Mouse (Mus musculus) yolk sac, embryonic 10.5 days (tissue): ENCODE data around the gene 4930442H23Rik.
A peak's percentile ranks its signal among the peaks of the same experiment; 100 is the strongest.
"Not testable (repeated sequence)": the region's sequence is repeated elsewhere in the genome, so short reads cannot be mapped to it uniquely, and the experiment has no call there.

Experiments
- DNase-seq: peaks from one replicate; pipeline ENCODE4 v3.0.0-alpha.2; 2017; ENCODE audit warnings: low spot score

Gene 4930442H23Rik

DNA sequence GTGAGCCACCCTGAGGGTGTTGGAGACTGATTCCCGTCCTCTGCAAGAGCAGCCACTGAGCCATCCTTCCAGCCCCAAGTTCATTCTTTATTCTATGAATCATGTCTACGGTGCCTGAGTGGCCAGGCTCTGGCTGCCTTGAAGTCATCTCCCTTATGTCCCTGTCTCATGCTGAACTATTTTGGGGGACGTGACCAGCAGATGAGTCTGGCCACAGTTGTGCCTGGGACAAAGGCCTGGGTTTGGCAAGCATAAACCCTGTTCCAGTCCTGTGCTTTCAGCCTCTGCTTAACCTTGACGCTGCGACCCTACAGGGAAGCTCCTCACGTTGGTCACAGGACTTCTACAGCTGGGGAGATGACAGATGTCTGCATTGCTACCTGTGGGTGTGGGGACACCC is 13.7 kb upstream of the 4930442H23Rik start:
- no peak for DNase-seq

DNA sequence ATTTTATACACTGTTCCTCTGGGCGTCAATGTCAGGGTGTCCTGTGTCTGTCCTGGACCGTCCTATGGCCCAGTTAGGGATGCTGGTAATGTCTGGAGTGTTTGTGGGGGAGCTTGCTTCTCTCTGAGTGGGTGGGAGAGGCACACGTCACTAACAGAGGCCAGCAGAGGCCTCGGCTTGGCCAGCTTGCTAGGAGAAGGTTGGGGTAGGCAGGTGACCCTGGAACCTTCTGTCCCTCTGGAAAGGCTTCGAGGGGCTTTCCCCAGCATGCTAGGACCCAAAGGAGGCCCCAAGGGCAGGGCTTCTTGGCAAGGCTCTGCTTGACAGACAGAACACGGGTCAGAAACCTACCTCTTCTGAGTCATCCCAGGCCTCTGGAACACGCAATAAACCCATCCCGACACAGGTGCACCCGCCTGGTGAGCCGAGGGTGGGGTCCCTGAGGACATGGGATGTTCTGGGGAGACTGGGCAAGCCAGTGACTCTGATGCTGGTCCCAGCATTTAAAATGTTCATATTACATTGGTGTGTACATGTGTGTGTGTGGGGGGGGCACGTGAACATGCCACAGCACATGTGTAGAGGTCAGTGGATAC is 12.9 kb upstream of the 4930442H23Rik start:
- no peak for DNase-seq

DNA sequence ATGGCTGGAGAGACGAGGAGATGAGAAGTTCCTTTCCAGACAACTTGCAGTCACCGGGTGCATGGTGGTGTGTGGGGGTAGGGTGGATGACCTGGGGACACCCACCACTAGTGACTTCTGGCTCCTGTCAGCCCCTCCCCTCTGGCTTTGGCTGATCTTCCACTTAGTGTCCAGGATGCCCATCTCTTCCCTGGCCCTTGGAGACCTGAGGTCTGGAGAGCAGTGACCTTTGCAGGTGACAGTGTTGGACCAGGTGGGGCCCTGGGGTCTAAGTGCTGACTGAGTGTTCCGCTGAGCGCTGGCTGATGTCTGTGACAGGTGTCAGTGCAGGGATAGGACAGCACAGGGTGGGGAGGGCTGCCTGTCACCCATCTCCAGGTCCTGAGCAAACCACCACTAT is 11.7 kb upstream of the 4930442H23Rik start:
- DNase-seq: no peak

- DNase-seq: no peak
Observed at GRCm38 (mm10) chr10:81193991-81194774, 10.5 kb upstream of the 4930442H23Rik start.

DNA sequence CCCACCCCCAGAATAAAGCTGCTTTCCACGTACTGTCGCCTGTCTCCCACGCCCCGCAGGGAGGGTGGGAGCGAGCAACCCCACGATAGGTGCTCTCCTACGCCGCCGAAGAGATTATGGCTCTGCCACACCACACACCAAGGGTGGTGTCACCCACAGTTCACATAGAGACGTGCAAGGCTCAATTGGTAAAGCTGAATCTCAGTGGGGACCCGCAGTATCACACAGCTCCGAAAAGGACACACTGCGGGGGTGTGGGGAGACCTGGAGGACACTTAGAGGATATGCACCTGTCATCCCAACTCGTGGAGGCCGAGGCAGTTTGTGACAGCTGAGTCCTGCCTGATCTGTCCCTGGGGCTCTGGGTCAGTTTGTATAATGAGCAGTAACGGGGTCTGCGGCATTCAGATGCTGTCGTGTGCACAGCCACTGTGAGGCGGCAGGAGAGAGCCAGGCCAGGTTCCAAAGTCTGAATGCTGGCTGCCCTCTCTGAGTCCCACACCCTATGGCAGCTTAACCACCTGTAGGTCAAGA is 9.4 kb upstream of the 4930442H23Rik start:
- DNase-seq: peak; percentile 56

DNA sequence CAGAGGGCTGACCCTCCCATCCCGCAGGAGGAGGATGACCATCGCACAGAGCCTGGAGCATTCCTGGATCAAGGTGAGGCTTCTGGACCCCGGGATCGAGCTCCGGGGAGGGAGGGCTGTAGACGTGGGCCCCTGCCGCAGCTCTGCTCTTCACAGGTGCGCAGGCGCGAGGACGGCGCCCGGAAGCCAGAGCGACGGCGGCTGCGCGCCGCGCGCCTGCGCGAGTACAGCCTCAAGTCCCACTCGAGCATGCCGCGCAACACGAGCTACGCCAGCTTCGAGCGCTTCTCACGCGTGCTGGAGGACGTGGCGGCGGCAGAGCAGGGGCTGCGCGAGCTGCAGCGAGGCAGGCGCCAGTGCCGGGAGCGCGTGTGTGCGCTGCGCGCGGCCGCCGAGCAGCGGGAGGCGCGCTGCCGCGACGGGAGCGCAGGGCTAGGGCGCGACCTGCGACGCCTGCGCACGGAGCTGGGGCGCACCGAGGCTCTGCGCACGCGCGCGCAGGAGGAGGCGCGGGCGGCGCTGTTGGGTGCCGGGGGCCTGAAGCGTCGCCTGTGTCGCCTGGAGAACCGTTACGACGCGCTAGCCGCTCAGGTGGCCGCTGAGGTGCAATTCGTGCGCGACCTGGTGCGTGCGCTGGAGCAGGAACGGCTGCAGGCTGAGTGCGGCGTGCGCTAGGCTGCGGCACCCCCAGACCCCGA is 8.8 kb upstream of the 4930442H23Rik start:
- DNase-seq: peak; percentile 87

DNA sequence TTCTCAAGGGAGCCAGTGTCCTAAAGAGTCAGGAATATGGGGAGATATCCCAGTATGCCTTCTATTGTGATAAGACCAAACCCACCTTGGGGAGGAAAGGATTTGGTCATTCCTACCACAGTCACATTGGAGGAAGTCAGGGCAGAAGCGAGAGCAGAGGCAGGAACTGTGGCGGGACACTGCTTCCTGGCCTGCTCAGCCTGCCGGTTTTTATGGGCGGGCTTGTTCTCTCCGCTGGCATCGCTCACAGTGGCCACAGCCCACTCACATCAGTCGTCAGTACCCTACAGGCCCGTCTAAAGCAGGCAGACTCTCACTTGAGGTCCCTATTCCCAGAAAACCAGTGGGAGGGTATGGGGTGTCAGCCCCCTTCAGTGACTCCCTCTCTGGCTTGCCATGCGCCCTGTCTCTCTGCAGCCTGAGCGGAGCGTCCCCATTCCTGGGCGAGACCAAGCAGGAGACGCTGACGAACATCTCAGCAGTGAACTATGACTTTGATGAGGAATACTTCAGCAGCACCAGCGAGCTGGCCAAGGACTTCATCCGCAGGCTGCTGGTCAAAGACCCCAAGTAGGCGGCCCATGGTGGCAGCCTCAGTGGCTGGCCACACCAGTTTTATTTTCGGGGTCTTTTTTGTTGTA is 7.8 kb upstream of the 4930442H23Rik start:
- DNase-seq: no peak

GRCm38 (mm10) chr10:81190912-81191321 is 7.3 kb upstream of the 4930442H23Rik start:
- DNase-seq: no peak

DNA sequence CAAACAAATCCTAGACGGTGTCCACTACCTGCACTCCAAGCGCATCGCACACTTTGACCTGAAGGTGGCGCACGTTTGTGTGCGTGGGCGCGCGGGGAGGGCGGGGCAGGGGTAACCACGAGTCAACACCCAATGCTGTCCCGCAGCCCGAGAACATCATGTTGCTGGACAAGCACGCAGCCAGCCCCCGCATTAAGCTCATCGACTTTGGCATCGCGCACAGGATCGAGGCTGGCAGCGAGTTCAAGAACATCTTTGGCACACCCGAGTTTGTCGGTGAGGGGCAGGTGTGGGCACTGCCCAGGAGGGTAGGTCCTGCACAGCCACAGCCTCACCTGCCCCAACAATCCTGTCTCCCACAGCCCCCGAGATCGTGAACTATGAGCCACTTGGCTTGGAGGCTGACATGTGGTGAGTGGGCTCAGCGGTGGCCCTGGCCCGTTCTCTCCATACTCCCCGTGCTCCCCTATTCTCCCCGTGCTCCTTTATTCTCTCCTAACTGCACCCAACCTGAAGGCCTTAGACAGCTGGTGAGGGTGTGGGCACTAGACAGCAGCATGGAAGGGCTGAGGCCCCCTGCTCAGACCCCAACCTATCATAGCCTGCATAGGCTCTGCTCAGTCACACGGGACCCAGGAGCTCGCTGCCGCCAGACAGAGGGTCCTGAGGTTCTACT is 6.7 kb upstream of the 4930442H23Rik start:
- no peak for DNase-seq

- no peak for DNase-seq
Observed at GRCm38 (mm10) chr10:81189821-81190220, 6.2 kb upstream of the 4930442H23Rik start.

DNA sequence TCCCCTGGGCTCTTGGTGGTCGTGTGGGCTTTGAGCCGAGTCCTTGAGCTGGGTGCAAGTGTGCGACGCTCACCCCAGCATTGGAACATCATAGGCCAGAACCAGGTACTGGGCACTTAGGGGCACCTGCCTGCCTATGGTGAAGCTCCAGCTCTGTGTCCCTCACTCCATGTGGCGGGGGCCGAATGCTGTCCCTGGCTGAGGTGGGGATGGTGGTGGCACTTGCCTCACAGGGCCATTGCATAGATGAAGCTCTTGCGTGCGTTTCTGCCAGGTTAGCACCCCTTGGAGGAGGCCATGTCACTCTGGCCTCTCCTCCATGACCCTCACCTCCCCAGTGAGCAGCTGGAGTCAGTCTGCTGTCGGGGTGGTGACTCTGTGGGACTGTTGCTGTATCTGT is 3.5 kb upstream of the 4930442H23Rik start:
- no peak for DNase-seq

DNA sequence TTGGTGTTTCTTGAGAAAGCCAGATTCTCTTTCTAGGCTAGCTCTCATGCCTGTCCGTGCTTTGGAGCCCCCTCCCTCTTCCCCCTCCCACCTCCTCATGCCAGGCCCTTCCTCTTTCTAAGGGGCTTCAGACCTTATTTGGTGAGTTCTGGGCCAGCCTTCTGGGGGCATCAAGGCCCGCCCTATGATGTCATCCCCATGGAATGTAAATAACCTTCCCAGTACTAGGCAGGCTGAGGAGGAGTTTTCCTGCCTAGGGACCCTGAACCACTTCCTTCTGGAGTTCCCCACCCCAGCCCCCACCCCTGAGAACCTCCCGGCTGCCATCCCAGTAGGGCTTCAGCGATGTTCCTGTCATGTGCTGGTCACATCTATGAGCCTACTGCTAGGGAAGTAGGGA is 1.1 kb upstream of the 4930442H23Rik start:
- peak; percentile 78 for DNase-seq

DNA sequence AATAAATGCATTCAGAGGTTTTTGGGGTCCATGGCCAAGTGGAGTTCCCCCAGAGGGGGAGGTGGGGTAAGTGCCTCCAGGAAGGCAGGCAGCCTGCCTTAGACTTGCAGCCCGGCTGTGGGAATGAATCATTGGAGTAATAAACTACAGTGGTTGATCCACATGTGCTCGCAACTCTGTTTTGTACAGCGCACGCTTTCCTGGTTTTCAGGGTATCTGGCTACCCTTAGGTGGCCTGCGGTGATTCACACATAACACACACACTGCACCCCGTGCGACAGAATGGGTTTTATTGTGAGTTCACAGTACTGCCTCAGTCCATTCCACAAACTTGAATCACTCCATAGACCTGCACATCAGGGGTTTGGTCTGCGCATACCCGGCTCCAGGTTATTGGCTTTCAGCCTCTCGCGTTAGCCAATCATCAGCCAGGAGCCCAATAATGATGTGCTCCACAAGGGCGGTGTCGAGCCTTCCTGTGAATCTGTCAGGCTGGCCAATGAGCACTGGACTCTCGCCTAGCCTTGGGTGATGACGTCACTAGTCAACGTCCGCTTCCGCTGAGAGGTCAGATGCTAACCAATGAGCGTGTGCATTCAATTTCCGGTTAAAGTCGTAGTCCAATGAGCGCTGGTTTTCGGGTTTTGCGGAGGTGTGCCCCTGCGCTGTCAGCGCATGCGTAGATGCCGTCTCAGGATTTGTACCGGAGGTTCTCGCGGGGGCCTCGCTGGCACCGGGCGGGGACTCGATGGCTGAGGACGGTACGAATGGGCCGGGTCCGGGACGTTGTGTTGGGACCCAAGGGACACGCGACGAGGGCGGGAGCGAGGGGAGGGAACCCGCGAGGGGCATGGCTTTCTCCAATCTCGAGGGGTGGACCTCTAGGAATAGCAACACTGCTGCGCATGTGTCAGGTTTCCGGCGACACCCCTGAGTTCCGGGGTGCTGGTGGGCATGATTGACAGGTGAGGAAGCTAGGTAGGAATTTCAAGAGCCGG is 1.0 kb downstream of the 4930442H23Rik start, which contains the start of gene Dapk3:
Gene Dapk3 (plus strand): TSS at position 670 of the 998 bp plus-strand sequence.
- DNase-seq: peak; percentile 99

DNA sequence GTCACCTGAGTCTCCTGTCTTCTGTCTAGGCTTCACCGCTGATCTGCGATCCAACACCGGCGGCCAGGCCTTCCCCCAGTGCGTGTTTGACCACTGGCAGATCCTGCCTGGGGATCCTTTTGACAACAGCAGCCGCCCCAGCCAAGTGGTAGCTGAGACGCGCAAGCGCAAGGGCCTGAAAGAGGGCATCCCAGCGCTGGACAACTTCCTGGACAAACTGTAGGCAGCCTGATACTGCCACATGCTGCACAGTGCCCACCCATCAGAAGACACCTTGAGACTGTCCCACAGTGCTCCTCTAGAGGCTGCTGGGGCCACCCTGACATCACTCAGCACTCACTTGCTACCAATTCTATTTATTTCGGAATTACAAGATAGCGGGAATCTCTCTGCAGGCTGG is 1.8 kb downstream of the 4930442H23Rik start:
- not testable (repeated sequence) for DNase-seq

DNA sequence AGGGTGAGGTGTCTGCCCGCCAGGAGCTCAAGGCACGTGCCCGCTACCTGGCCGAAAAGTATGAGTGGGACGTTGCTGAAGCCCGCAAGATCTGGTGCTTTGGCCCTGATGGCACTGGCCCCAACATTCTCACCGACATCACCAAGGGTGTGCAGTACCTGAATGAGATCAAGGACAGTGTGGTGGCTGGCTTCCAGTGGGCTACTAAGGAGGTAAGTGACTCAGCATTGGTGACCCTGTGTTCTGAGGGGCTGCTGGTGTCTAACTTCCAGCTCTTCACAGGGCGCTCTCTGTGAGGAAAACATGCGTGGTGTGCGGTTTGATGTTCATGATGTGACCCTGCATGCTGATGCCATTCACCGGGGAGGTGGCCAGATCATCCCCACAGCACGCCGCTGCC is 2.7 kb downstream of the 4930442H23Rik start:
- DNase-seq: no peak

- no peak for DNase-seq
Observed at GRCm38 (mm10) chr10:81179451-81180342, 4.0 kb downstream of the 4930442H23Rik start.

DNA sequence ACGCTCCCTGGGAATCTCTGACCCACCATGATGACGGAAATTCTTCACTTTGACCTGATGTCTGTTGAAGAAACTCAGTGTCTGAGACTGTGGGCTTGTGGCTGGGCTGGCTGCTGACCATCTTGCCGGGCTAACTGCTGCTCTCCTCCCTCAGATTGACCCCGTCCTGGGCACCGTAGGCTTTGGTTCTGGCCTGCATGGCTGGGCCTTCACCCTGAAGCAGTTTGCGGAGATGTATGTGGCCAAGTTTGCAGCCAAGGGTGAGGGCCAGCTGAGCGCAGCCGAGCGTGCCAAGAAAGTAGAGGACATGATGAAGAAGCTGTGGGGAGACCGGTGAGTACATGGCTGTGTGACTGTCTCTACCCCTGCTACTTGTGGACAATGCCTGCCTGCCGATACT is 4.7 kb downstream of the 4930442H23Rik start:
- DNase-seq: no peak

- DNase-seq: no peak
Observed at GRCm38 (mm10) chr10:81177958-81178712, 5.5 kb downstream of the 4930442H23Rik start.

DNA sequence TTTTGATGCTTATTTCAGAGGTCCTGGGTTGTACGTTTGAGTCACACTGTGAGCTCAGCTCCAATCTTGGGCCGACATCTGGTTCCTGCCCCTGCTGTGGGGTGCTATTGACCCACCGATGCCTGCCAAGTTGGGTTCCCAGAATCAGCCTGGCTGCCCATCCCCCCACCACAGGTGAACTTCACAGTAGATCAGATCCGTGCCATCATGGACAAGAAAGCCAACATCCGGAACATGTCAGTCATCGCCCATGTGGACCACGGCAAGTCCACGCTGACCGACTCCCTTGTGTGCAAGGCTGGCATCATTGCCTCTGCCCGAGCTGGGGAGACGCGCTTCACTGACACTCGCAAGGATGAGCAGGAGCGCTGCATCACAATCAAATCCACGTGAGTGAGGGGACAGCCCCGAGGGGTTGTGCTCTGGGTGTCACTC is 6.1 kb downstream of the 4930442H23Rik start:
- no peak for DNase-seq
